Mouse (Mus musculus): Measurements from ENCODE around the gene Tmem130.

DNA sequence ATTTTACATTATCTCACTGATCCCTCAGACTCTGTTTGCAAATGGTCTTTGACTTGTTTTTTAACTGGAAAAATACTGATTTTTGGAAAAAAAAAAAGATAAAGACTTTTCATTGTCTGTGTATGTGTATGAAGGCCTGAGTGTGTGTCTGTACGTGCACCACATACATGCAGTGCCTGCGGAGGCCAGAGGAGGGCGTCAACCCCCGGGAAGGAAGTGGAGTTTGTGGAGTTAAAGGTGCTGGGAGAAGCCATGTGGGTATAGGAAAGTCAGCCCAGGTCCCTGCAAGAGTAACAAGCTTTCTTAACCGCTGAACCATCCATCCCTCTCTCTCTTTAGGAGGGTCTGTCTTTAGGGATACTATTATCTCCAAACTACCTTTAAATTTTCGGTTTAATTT is 11.6 kb upstream of the Tmem130 start:
- TF ChIP-seq CTCF (IDR thresholded peaks at IDR 0.05; ENCODE audit: extremely low read depth, insufficient read length, insufficient replicate concordance, low read depth, low read length), result no peak
- TF ChIP-seq POLR2A (IDR thresholded peaks at IDR 0.05; ENCODE audit: low read depth, low read length), result no peak

All from small intestine, adult 2 months (tissue).